Comparison of ENCODE assay signal across 8 mouse cellular contexts in genomic region chr6:28828593-28828992, GRCm38 (mm10). TPM values are rescaled to one million over a fixed set of nuclear protein-coding genes. Genes with fewer than 3 reads are reported as not detected.
DNase-seq lines count a peak whose midpoint lies in the region; ATAC-seq and TF ChIP-seq lines count a peak whose summit lies in the region.

No protein-coding gene starts in this region.

- H3K4me1 ChIP-seq in hindbrain, embryonic 15.5 days (replicated peaks), result peaks cover 72% of the 10 kb centered on the region
- H3K4me1 ChIP-seq in midbrain, postnatal 0 days (ENCODE audit: insufficient read depth, low read length), result peaks cover 31% of the 10 kb centered on the region
- peaks cover 14% of the 10 kb centered on the region for H3K4me1 ChIP-seq in kidney, embryonic 16.5 days (ENCODE audit: insufficient read depth, low read length)
- peaks cover 22% of the 10 kb centered on the region for H3K4me1 ChIP-seq in liver, embryonic 12.5 days

- no peak for ATAC-seq in hindbrain, embryonic 15.5 days (ENCODE audit: low FRiP score, low read depth)
- ATAC-seq in midbrain, postnatal 0 days (ENCODE audit: low FRiP score), result no peak
- no peak for ATAC-seq in kidney, embryonic 16.5 days (ENCODE audit: low FRiP score, low TSS enrichment)
- ATAC-seq in liver, embryonic 12.5 days, result no peak

- peak overlapping the region; percentile 84 for H3K4me3 ChIP-seq in hindbrain, embryonic 15.5 days
- peak overlapping the region; percentile 45 for H3K4me3 ChIP-seq in midbrain, postnatal 0 days (ENCODE audit: low read depth, low read length)
- no peak overlapping the region for H3K4me3 ChIP-seq in kidney, embryonic 16.5 days (ENCODE audit: low read length)
- no peak overlapping the region for H3K4me3 ChIP-seq in liver, embryonic 12.5 days

- 10% methylated on average over 6 of the region's 6 CpGs for WGBS in hindbrain, embryonic 15.5 days
- WGBS in midbrain, postnatal 0 days, result 8% methylated on average over 6 of the region's 6 CpGs
- WGBS in kidney, embryonic 16.5 days, result 25% methylated on average over 6 of the region's 6 CpGs
- 67% methylated on average over 6 of the region's 6 CpGs for WGBS in liver, embryonic 12.5 days (ENCODE audit: insufficient replicate concordance)

- H3K36me3 ChIP-seq in hindbrain, embryonic 15.5 days, result peaks cover 5% of the 10 kb centered on the region; the same call in 1 of the 2 replicates
- 0 out of 2 replicates have a peak, but pooled peaks cover 2% of the 10 kb centered on the region for H3K36me3 ChIP-seq in midbrain, postnatal 0 days (ENCODE audit: insufficient read depth, low read length)
- H3K36me3 ChIP-seq in kidney, embryonic 16.5 days (ENCODE audit: insufficient read depth, low read length), result no peaks in the 10 kb centered on the region
- peaks cover 10% of the 10 kb centered on the region; the same call in 1 of the 2 replicates for H3K36me3 ChIP-seq in liver, embryonic 12.5 days

- H3K9me3 ChIP-seq in hindbrain, embryonic 15.5 days, result no peaks in the 10 kb centered on the region
- H3K9me3 ChIP-seq in midbrain, postnatal 0 days (ENCODE audit: low read length), result no peaks in the 10 kb centered on the region
- no peaks in the 10 kb centered on the region for H3K9me3 ChIP-seq in kidney, embryonic 16.5 days (ENCODE audit: low read length)
- H3K9me3 ChIP-seq in liver, embryonic 12.5 days (replicated peaks), result no peaks in the 10 kb centered on the region

- peak overlapping the region; percentile 38 for H3K9ac ChIP-seq in hindbrain, embryonic 15.5 days
- H3K9ac ChIP-seq in midbrain, postnatal 0 days (replicated peaks; ENCODE audit: low read length, poor library complexity, severe bottlenecking), result peak overlapping the region; percentile 50
- H3K9ac ChIP-seq in kidney, embryonic 16.5 days (replicated peaks; ENCODE audit: low read length), result no peak overlapping the region
- no peak overlapping the region for H3K9ac ChIP-seq in liver, embryonic 12.5 days

- H3K4me2 ChIP-seq in hindbrain, embryonic 15.5 days, result peak overlapping the region; percentile 98
- H3K4me2 ChIP-seq in midbrain, postnatal 0 days (ENCODE audit: low read depth, low read length, poor library complexity, severe bottlenecking), result peak overlapping the region; percentile 94
- no peak overlapping the region for H3K4me2 ChIP-seq in kidney, embryonic 16.5 days (replicated peaks; ENCODE audit: low read depth, low read length)
- H3K4me2 ChIP-seq in liver, embryonic 12.5 days, result no peak overlapping the region

- peak; percentile 83 for DNase-seq in adrenal gland, adult 2 months
- peak; percentile 54 to 64 for DNase-seq in cerebellum, postnatal 14 days
- no peak for DNase-seq in midbrain, postnatal 0 days (ENCODE audit: low spot score)
- no peak for DNase-seq in urinary bladder, postnatal 10 days (ENCODE audit: low spot score)
- DNase-seq in gastrocnemius, postnatal 4 days (ENCODE audit: low spot score in 2 of 2), result no peak

- no peaks in the 10 kb centered on the region for H3K27me3 ChIP-seq in hindbrain, embryonic 15.5 days
- H3K27me3 ChIP-seq in midbrain, postnatal 0 days (ENCODE audit: insufficient read depth, low read length), result no peaks in the 10 kb centered on the region
- peaks cover 5% of the 10 kb centered on the region; the same call in 1 of the 2 replicates for H3K27me3 ChIP-seq in kidney, embryonic 16.5 days (ENCODE audit: insufficient read depth, low read length)
- H3K27me3 ChIP-seq in liver, embryonic 12.5 days (replicated peaks), result peaks cover 44% of the 10 kb centered on the region

- peak overlapping the region; percentile 48; the same call in 1 of the 2 replicates for H3K27ac ChIP-seq in hindbrain, embryonic 15.5 days (replicated peaks)
- H3K27ac ChIP-seq in midbrain, postnatal 0 days (ENCODE audit: low read depth, low read length), result peak overlapping the region; percentile 34; the same call in 1 of the 2 replicates
- no peak overlapping the region for H3K27ac ChIP-seq in kidney, embryonic 16.5 days (ENCODE audit: low read length)
- H3K27ac ChIP-seq in liver, embryonic 12.5 days, result no peak overlapping the region

- 0 out of 2 replicates have a peak, but pooled peaks have one; percentile 24 for TF ChIP-seq CTCF in midbrain, postnatal 0 days (IDR thresholded peaks at IDR 0.05)

RNA-seq across cellular contexts. Expression of gene Lrrc4, which starts 3.0 kb away (rescaled TPM):
- total RNA-seq in adrenal gland, adult 2 months (2021), result 1 to 10 TPM; 5.6 to 8.1 TPM
- 3.6 and 6.1 TPM in 2 replicates for polyA plus RNA-seq in adrenal gland, adult 2 months (2012; rRNA removed)
- 6.8 and 7.1 TPM in 2 replicates for polyA plus RNA-seq in hindbrain, embryonic 15.5 days (2015; fragmentation: Nextera tagmentation; extraction: Ambion mirVana)
- total RNA-seq in midbrain, postnatal 0 days (2014; rRNA removed), result 45.0 and 61.2 TPM in 2 replicates
- 5.8 and 5.9 TPM in 2 replicates for polyA plus RNA-seq in midbrain, postnatal 0 days (2015; fragmentation: Nextera tagmentation; extraction: Ambion mirVana)
- total RNA-seq in gastrocnemius, postnatal 4 days (2021), result 1 to 10 TPM; 1.3 to 1.6 TPM
- polyA plus RNA-seq in kidney, embryonic 16.5 days (2015; fragmentation: Nextera tagmentation; extraction: Ambion mirVana), result 1.6 TPM in 2 replicates
- polyA plus RNA-seq in liver, embryonic 12.5 days (2016; fragmentation: Nextera tagmentation; extraction: Ambion mirVana), result 0.16 and 0.30 TPM in 2 replicates

Comparison
In these comparisons a context has a peak if more than half of its experiments do, and no peak if none do; other contexts are left out.
1. DNase-seq: peak in adrenal gland, adult 2 months (single experiment) and cerebellum, postnatal 14 days (2 of 2); none in midbrain, postnatal 0 days (single experiment), urinary bladder, postnatal 10 days (single experiment) and gastrocnemius, postnatal 4 days (0 of 2).
2. H3K27ac ChIP-seq: peak in hindbrain, embryonic 15.5 days (single experiment) and midbrain, postnatal 0 days (single experiment); none in kidney, embryonic 16.5 days (single experiment) and liver, embryonic 12.5 days (single experiment).
3. H3K4me2 ChIP-seq: peak in hindbrain, embryonic 15.5 days (single experiment) and midbrain, postnatal 0 days (single experiment); none in kidney, embryonic 16.5 days (single experiment) and liver, embryonic 12.5 days (single experiment).
4. H3K4me3 ChIP-seq: peak in hindbrain, embryonic 15.5 days (single experiment) and midbrain, postnatal 0 days (single experiment); none in kidney, embryonic 16.5 days (single experiment) and liver, embryonic 12.5 days (single experiment).
5. H3K9ac ChIP-seq: peak in hindbrain, embryonic 15.5 days (single experiment) and midbrain, postnatal 0 days (single experiment); none in kidney, embryonic 16.5 days (single experiment) and liver, embryonic 12.5 days (single experiment).